Mouse (Mus musculus): Measurements from ENCODE around the gene Ccdc189. TPM values are rescaled to one million over a fixed set of nuclear protein-coding genes. Genes with fewer than 3 reads are reported as not detected.

Ccdc189 gene
- polyA plus RNA-seq, 1 experiment from 2014 or later = 9.2 TPM

- H3K36me3 ChIP-seq = peaks cover 56% of the 10 kb centered on the region
- peak overlapping the region; percentile 90 for H3K4me3 ChIP-seq
- no peaks in the 10 kb centered on the region for H3K27me3 ChIP-seq
- H3K4me2 ChIP-seq (replicated peaks) = peak overlapping the region; percentile 92
- peak overlapping the region; percentile 86 for H3K9ac ChIP-seq
- 5% methylated on average over 28 of the region's 29 CpGs for WGBS
- H3K4me1 ChIP-seq = peaks cover 18% of the 10 kb centered on the region
- no peak for ATAC-seq (ENCODE audit: low FRiP score, low read depth)
- no peaks in the 10 kb centered on the region for H3K9me3 ChIP-seq
- H3K27ac ChIP-seq = no peak overlapping the region
Measured at GRCm38 (mm10) chr7:127588901-127589300, 506 bp upstream of the Ccdc189 start.

- H3K9ac ChIP-seq = peak overlapping the region; percentile 70
Measured at GRCm38 (mm10) chr7:127587196-127587595, 1.2 kb downstream of the Ccdc189 start.

GRCm38 (mm10) chr7:127586149-127586548 lies 2.2 kb downstream of the Ccdc189 start:
- 89% methylated on average over 6 of the region's 6 CpGs for WGBS
- Histone ChIP-seq H3K9ac (no peak overlapping the region), H3K4me3 (no peak overlapping the region), H3K27me3 (no peaks in the 10 kb centered on the region), H3K36me3 (peaks cover 54% of the 10 kb centered on the region), H3K4me2 (replicated peaks) (no peak overlapping the region), H3K27ac (no peak overlapping the region), H3K9me3 (no peaks in the 10 kb centered on the region), H3K4me1 (peaks cover 18% of the 10 kb centered on the region)
- ATAC-seq (ENCODE audit: low FRiP score, low read depth) = no peak

More at GRCm38 (mm10) chr7:127587196-127587595, 1.2 kb downstream of the Ccdc189 start:
- Histone ChIP-seq H3K27me3 (no peaks in the 10 kb centered on the region), H3K4me3 (peak overlapping the region; percentile 90), H3K27ac (0 out of 2 replicates have a peak overlapping the region, but pooled peaks have one; percentile 52), H3K4me1 (peaks cover 18% of the 10 kb centered on the region), H3K4me2 (replicated peaks) (peak overlapping the region; percentile 92), H3K36me3 (peaks cover 56% of the 10 kb centered on the region), H3K9me3 (no peaks in the 10 kb centered on the region)
- WGBS = 67% methylated on average over 5 of the region's 5 CpGs
- no peak for ATAC-seq (ENCODE audit: low FRiP score, low read depth)

- H3K9me3 ChIP-seq = no peaks in the 10 kb centered on the region
- no peak for ATAC-seq (ENCODE audit: low FRiP score, low read depth)
- no peak overlapping the region for H3K9ac ChIP-seq
- H3K27ac ChIP-seq = no peak overlapping the region
- no peak overlapping the region for H3K4me3 ChIP-seq
- no peaks in the 10 kb centered on the region for H3K27me3 ChIP-seq
- 78% methylated on average over 7 of the region's 7 CpGs for WGBS
- peaks cover 53% of the 10 kb centered on the region for H3K36me3 ChIP-seq
- H3K4me1 ChIP-seq = peaks cover 18% of the 10 kb centered on the region
- no peak overlapping the region for H3K4me2 ChIP-seq (replicated peaks)
Measured at GRCm38 (mm10) chr7:127585031-127585430, 3.4 kb downstream of the Ccdc189 start.

- H3K4me3 ChIP-seq = no peak overlapping the region
- WGBS = 91% methylated on average over 6 of the region's 6 CpGs
- ATAC-seq (ENCODE audit: low FRiP score, low read depth) = no peak
- no peak overlapping the region for H3K4me2 ChIP-seq (replicated peaks)
- H3K9ac ChIP-seq = no peak overlapping the region
- no peak overlapping the region for H3K27ac ChIP-seq
- H3K4me1 ChIP-seq = peaks cover 10% of the 10 kb centered on the region
- no peaks in the 10 kb centered on the region for H3K9me3 ChIP-seq
- no peaks in the 10 kb centered on the region for H3K27me3 ChIP-seq
- peaks cover 63% of the 10 kb centered on the region for H3K36me3 ChIP-seq
Measured at GRCm38 (mm10) chr7:127583260-127583659, 5.1 kb downstream of the Ccdc189 start.

GRCm38 (mm10) chr7:127574115-127574514 lies 14.3 kb downstream of the Ccdc189 start:
- H3K4me3 ChIP-seq = peak overlapping the region; percentile 85
- H3K36me3 ChIP-seq = peaks cover 27% of the 10 kb centered on the region
- H3K27me3 ChIP-seq = no peaks in the 10 kb centered on the region
- no peak for ATAC-seq (ENCODE audit: low FRiP score, low read depth)
- H3K4me2 ChIP-seq (replicated peaks) = peak overlapping the region; percentile 97
- 17% methylated on average over 7 of the region's 7 CpGs for WGBS
- H3K9ac ChIP-seq = peak overlapping the region; percentile 83
- no peaks in the 10 kb centered on the region for H3K9me3 ChIP-seq
- peaks cover 22% of the 10 kb centered on the region for H3K4me1 ChIP-seq
- H3K27ac ChIP-seq = no peak overlapping the region

- H3K4me2 ChIP-seq (replicated peaks) = peak overlapping the region; percentile 97
- H3K27ac ChIP-seq = peak overlapping the region; percentile 61; the same call in 1 of the 2 replicates
- no peaks in the 10 kb centered on the region for H3K27me3 ChIP-seq
- peaks cover 29% of the 10 kb centered on the region for H3K36me3 ChIP-seq
- peak overlapping the region; percentile 83 for H3K9ac ChIP-seq
- WGBS = 0% methylated on average over 19 of the region's 28 CpGs
- peaks cover 22% of the 10 kb centered on the region for H3K4me1 ChIP-seq
- ATAC-seq (ENCODE audit: low FRiP score, low read depth) = peak; percentile 70
- H3K4me3 ChIP-seq = peak overlapping the region; percentile 85
- no peaks in the 10 kb centered on the region for H3K9me3 ChIP-seq
Measured at GRCm38 (mm10) chr7:127573503-127574008, 14.8 kb downstream of the Ccdc189 start.

GRCm38 (mm10) chr7:127572895-127573471 lies 15.4 kb downstream of the Ccdc189 start, which contains the start of gene Phkg2:
Phkg2 (plus strand) TSS chr7:127573340.
- peak; percentile 98 for ATAC-seq (ENCODE audit: low FRiP score, low read depth)
- Histone ChIP-seq H3K4me2 (replicated peaks) (peak within 1 kb of the TSS; percentile 97), H3K27me3 (no peaks in the 10 kb centered on the region), H3K36me3 (peaks cover 24% of the 10 kb centered on the region), H3K4me1 (peaks cover 22% of the 10 kb centered on the region), H3K9ac (peak within 1 kb of the TSS; percentile 83), H3K9me3 (no peaks in the 10 kb centered on the region), H3K4me3 (peak within 1 kb of the TSS; percentile 85), H3K27ac (peak within 1 kb of the TSS; percentile 76)
- WGBS = under 1% methylated on average over 17 of the region's 17 CpGs

- H3K9me3 ChIP-seq = no peaks in the 10 kb centered on the region
- no peak overlapping the region for H3K27ac ChIP-seq
- H3K4me2 ChIP-seq (replicated peaks) = no peak overlapping the region
- no peak overlapping the region for H3K4me3 ChIP-seq
- no peaks in the 10 kb centered on the region for H3K27me3 ChIP-seq
- no peak overlapping the region for H3K9ac ChIP-seq
- 81% methylated on average over 6 of the region's 6 CpGs for WGBS
- H3K36me3 ChIP-seq = peaks cover 72% of the 10 kb centered on the region
- peaks cover 4% of the 10 kb centered on the region; the same call in 1 of the 2 replicates for H3K4me1 ChIP-seq
- ATAC-seq (ENCODE audit: low FRiP score, low read depth) = no peak
Measured at GRCm38 (mm10) chr7:127564381-127565150, 23.8 kb downstream of the Ccdc189 start.

- Histone ChIP-seq H3K27ac (no peak within 1 kb of the TSS), H3K9me3 (no peaks in the 10 kb centered on the region), H3K27me3 (no peaks in the 10 kb centered on the region), H3K36me3 (peaks cover 84% of the 10 kb centered on the region), H3K4me3 (no peak within 1 kb of the TSS), H3K4me2 (replicated peaks) (no peak within 1 kb of the TSS), H3K9ac (no peak within 1 kb of the TSS), H3K4me1 (peaks cover 4% of the 10 kb centered on the region; the same call in 1 of the 2 replicates)
- 90% methylated on average over 5 of the region's 5 CpGs for WGBS
- ATAC-seq (ENCODE audit: low FRiP score, low read depth) = no peak
Measured at GRCm38 (mm10) chr7:127561340-127561858, 27.0 kb downstream of the Ccdc189 start, which contains the start of gene Tmem265. Tmem265 (plus strand) TSS chr7:127561390.

- Histone ChIP-seq H3K27me3 (no peaks in the 10 kb centered on the region), H3K4me2 (replicated peaks) (no peak overlapping the region), H3K27ac (no peak overlapping the region), H3K4me1 (peaks cover 4% of the 10 kb centered on the region; the same call in 1 of the 2 replicates), H3K4me3 (no peak overlapping the region), H3K9me3 (no peaks in the 10 kb centered on the region), H3K36me3 (peaks cover 85% of the 10 kb centered on the region), H3K9ac (no peak overlapping the region)
- 96% methylated on average over 11 of the region's 11 CpGs for WGBS
- no peak for ATAC-seq (ENCODE audit: low FRiP score, low read depth)
Measured at GRCm38 (mm10) chr7:127560580-127560979, 27.8 kb downstream of the Ccdc189 start.

- no peak overlapping the region for H3K9ac ChIP-seq
- ATAC-seq (ENCODE audit: low FRiP score, low read depth) = no peak
- peaks cover 77% of the 10 kb centered on the region for H3K36me3 ChIP-seq
- 95% methylated on average over 8 of the region's 8 CpGs for WGBS
- no peak overlapping the region for H3K4me2 ChIP-seq (replicated peaks)
- H3K4me1 ChIP-seq = no peaks in the 10 kb centered on the region
- H3K4me3 ChIP-seq = no peak overlapping the region
- H3K27me3 ChIP-seq = no peaks in the 10 kb centered on the region
- H3K9me3 ChIP-seq = no peaks in the 10 kb centered on the region
- no peak overlapping the region for H3K27ac ChIP-seq
Measured at GRCm38 (mm10) chr7:127551558-127551957, 36.8 kb downstream of the Ccdc189 start.
